In genomic region chr6:88071216-88071615, GRCm38 (mm10) we compare ENCODE assay signal across 16 mouse cellular contexts. TPM values are rescaled to one million over a fixed set of nuclear protein-coding genes. Genes with fewer than 3 reads are reported as not detected.
DNase-seq lines count a peak whose midpoint lies in the region; ATAC-seq lines count a peak whose summit lies in the region.
"Had no signal": no experiment of that assay in that cellular context is flagged by ENCODE, and none has a peak within 500 bp of the region (broad histone marks: within the 10 kb centered on the region; RNA-seq: fewer than 3 reads in every experiment).

No protein-coding gene starts in this region.

- H3K27ac ChIP-seq in heart, embryonic 10.5 days: 0 out of 2 replicates have a peak overlapping the region, but pooled peaks have one; percentile 42
- 0 out of 2 replicates have a peak overlapping the region, but pooled peaks have one; percentile 15 for H3K27ac ChIP-seq in liver, embryonic 11.5 days (ENCODE audit: low read depth, low read length)
- H3K27ac ChIP-seq in midbrain, embryonic 11.5 days (ENCODE audit: low read depth, low read length): no peak overlapping the region
- H3K27ac ChIP-seq: forebrain, embryonic 13.5 days; heart, embryonic 15.5 days; hindbrain, embryonic 14.5 days; left cerebral cortex, adult 2 months; limb, embryonic 12.5 days; neural tube, embryonic 12.5 days had no signal

- H3K9me3 ChIP-seq in heart, embryonic 10.5 days: no peaks in the 10 kb centered on the region
- no peaks in the 10 kb centered on the region for H3K9me3 ChIP-seq in liver, embryonic 11.5 days (ENCODE audit: control insufficient read depth, low read length)
- H3K9me3 ChIP-seq in midbrain, embryonic 11.5 days (ENCODE audit: control insufficient read depth, low read length): no peaks in the 10 kb centered on the region
- H3K9me3 ChIP-seq: forebrain, embryonic 13.5 days; heart, embryonic 15.5 days; limb, embryonic 12.5 days; neural tube, embryonic 12.5 days had no signal

- 72% methylated on average over 5 of the region's 5 CpGs for WGBS in heart, embryonic 10.5 days
- 71% methylated on average over 5 of the region's 5 CpGs for WGBS in liver, embryonic 11.5 days
- 81% methylated on average over 5 of the region's 5 CpGs for WGBS in midbrain, embryonic 11.5 days

- H3K4me2 ChIP-seq in liver, embryonic 11.5 days: no peak overlapping the region
- H3K4me2 ChIP-seq in midbrain, embryonic 11.5 days: no peak overlapping the region
- H3K4me2 ChIP-seq: forebrain, embryonic 13.5 days; heart, embryonic 15.5 days; hindbrain, embryonic 14.5 days; limb, embryonic 12.5 days; neural tube, embryonic 12.5 days had no signal

- no peak for ATAC-seq in liver, embryonic 11.5 days (replicated peaks; ENCODE audit: low FRiP score)
- no peak for ATAC-seq in midbrain, embryonic 11.5 days (ENCODE audit: low FRiP score)
- ATAC-seq: forebrain, embryonic 13.5 days; lung, postnatal 0 days had no signal

- no peaks in the 10 kb centered on the region for H3K36me3 ChIP-seq in heart, embryonic 10.5 days
- H3K36me3 ChIP-seq in liver, embryonic 11.5 days (ENCODE audit: control insufficient read depth, insufficient read depth, low read length): no peaks in the 10 kb centered on the region
- no peaks in the 10 kb centered on the region for H3K36me3 ChIP-seq in midbrain, embryonic 11.5 days (ENCODE audit: control insufficient read depth, insufficient read depth, low read length)
- H3K36me3 ChIP-seq: heart, embryonic 15.5 days; limb, embryonic 12.5 days; neural tube, embryonic 12.5 days had no signal

- no peak overlapping the region for H3K4me3 ChIP-seq in heart, embryonic 10.5 days
- no peak overlapping the region for H3K4me3 ChIP-seq in liver, embryonic 11.5 days (ENCODE audit: low read depth, low read length)
- no peak overlapping the region for H3K4me3 ChIP-seq in midbrain, embryonic 11.5 days (ENCODE audit: low read depth, low read length)
- H3K4me3 ChIP-seq: forebrain, embryonic 13.5 days; heart, embryonic 15.5 days; left cerebral cortex, adult 2 months; limb, embryonic 12.5 days; neural tube, embryonic 12.5 days had no signal

- no peak overlapping the region for H3K9ac ChIP-seq in liver, embryonic 11.5 days (ENCODE audit: low read depth, low read length)
- no peak overlapping the region for H3K9ac ChIP-seq in midbrain, embryonic 11.5 days (ENCODE audit: low read length)
- H3K9ac ChIP-seq: forebrain, embryonic 13.5 days; heart, embryonic 15.5 days; hindbrain, embryonic 14.5 days; limb, embryonic 12.5 days; neural tube, embryonic 12.5 days had no signal

- intact Hi-C loops in heart, postnatal 10 days (cut with DNase I): no loop called here

- 0 out of 2 replicates have a peak, but pooled peaks cover under 1% of the 10 kb centered on the region for H3K27me3 ChIP-seq in heart, embryonic 10.5 days (ENCODE audit: insufficient read depth, poor library complexity, severe bottlenecking)
- H3K27me3 ChIP-seq in liver, embryonic 11.5 days (replicated peaks; ENCODE audit: control insufficient read depth, insufficient read depth, low read length): no peaks in the 10 kb centered on the region
- no peaks in the 10 kb centered on the region for H3K27me3 ChIP-seq in midbrain, embryonic 11.5 days (ENCODE audit: control insufficient read depth, insufficient read depth, low read length)
- H3K27me3 ChIP-seq: heart, embryonic 15.5 days; limb, embryonic 12.5 days; neural tube, embryonic 12.5 days had no signal

- no peaks in the 10 kb centered on the region for H3K4me1 ChIP-seq in heart, embryonic 10.5 days
- no peaks in the 10 kb centered on the region for H3K4me1 ChIP-seq in liver, embryonic 11.5 days (replicated peaks; ENCODE audit: control insufficient read depth, insufficient read depth, low read length)
- H3K4me1 ChIP-seq in midbrain, embryonic 11.5 days (ENCODE audit: control insufficient read depth, insufficient read depth, low read length): no peaks in the 10 kb centered on the region

- DNase-seq in heart, embryonic 10.5 days (ENCODE audit: low spot score): no peak
- no peak for DNase-seq in heart, postnatal 10 days
- DNase-seq in kidney, adult 9 months: peak; percentile 93
- DNase-seq in liver, embryonic 11.5 days (ENCODE audit: low spot score): no peak
- DNase-seq in midbrain, embryonic 11.5 days (ENCODE audit: low spot score, missing footprints): no peak
- DNase-seq in adrenal gland, adult 8-10 months: no peak
- no peak for DNase-seq in adrenal gland, postnatal 10 days
- DNase-seq in cerebellum, adult 8-10 months: no peak
- DNase-seq: cerebellum, adult 18-20 months had no signal

RNA-seq across cellular contexts. Expression of gene Rpn1, which starts 13.1 kb away (rescaled TPM):
- 268 and 346 TPM in 2 replicates for polyA plus RNA-seq in heart, embryonic 10.5 days (2016; fragmentation: Nextera tagmentation; extraction: Ambion mirVana)
- total RNA-seq in heart, postnatal 10 days (2021): 100 to 1,000 TPM; 111 to 128 TPM
- polyA plus RNA-seq in liver, embryonic 11.5 days (2014; fragmentation: Nextera tagmentation; extraction: Ambion mirVana): 384 and 414 TPM in 2 replicates
- polyA plus RNA-seq in midbrain, embryonic 11.5 days (2014; fragmentation: Nextera tagmentation; extraction: Ambion mirVana): 267 and 272 TPM in 2 replicates
- total RNA-seq in adrenal gland, adult 8-10 months (2022): 100 to 1,000 TPM; 275 to 361 (median 317) TPM
- total RNA-seq in adrenal gland, postnatal 10 days (2021): 100 to 1,000 TPM; 156 to 182 TPM

RNA-seq across cellular contexts. Expression of gene Rab7, which starts 26.1 kb away (rescaled TPM):
- polyA plus RNA-seq in heart, embryonic 10.5 days (2016; fragmentation: Nextera tagmentation; extraction: Ambion mirVana): 217 and 229 TPM in 2 replicates
- total RNA-seq in heart, postnatal 10 days (2021): 100 to 1,000 TPM; 263 to 282 TPM
- polyA plus RNA-seq in liver, embryonic 11.5 days (2014; fragmentation: Nextera tagmentation; extraction: Ambion mirVana): 221 and 230 TPM in 2 replicates
- 251 and 267 TPM in 2 replicates for polyA plus RNA-seq in midbrain, embryonic 11.5 days (2014; fragmentation: Nextera tagmentation; extraction: Ambion mirVana)
- total RNA-seq in adrenal gland, adult 8-10 months (2022): 100 to 1,000 TPM; 310 to 390 (median 354) TPM
- total RNA-seq in adrenal gland, postnatal 10 days (2021): 100 to 1,000 TPM; 249 to 262 TPM
